Mouse (Mus musculus) heart, postnatal 14 days (tissue): ENCODE data around the gene Znrf1. TPM values are rescaled to one million over a fixed set of nuclear protein-coding genes. Genes with fewer than 3 reads are reported as not detected.

Source experiments
- DNase-seq, 2 experiments: peaks; one replicate each; pipeline ENCODE4 v3.0.0; 2021 to 2022
- intact Hi-C: fragments of 180-260 bp; cut with DNase I; formaldehyde crosslinking; loops from one replicate; pipeline ENCODE4 v1.15.1; 2025
- total RNA-seq, 2 experiments: library from RNA; stranded (reverse); gene quantifications; 2 replicates each; pipeline ENCODE4 v1.2.3; 2021

The Znrf1 gene
- total RNA-seq, 2 experiments from 2014 or later, result 62.6 to 72.6 TPM

DNA sequence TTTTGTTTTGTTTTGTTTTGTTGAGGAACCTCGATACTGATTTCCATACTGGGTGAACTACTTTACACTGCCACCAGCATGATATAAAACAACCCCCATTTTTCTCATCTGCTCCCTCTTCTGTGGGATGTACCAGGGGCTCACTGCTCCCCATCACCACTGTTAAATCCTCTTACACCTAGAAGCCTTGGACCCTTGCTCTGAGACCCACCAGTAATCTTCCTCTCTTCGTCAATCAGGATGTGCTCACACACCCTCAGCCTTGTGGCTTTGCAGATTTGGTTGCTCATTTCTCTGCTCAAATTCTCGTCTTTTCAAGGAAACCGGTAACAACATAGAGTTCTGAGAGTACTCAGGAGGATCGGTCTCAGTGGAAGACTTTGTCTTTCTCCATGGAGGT, 7.8 kb upstream of the Znrf1 start:
- DNase-seq, result no peak
- intact Hi-C loops, result no loop called here

DNA sequence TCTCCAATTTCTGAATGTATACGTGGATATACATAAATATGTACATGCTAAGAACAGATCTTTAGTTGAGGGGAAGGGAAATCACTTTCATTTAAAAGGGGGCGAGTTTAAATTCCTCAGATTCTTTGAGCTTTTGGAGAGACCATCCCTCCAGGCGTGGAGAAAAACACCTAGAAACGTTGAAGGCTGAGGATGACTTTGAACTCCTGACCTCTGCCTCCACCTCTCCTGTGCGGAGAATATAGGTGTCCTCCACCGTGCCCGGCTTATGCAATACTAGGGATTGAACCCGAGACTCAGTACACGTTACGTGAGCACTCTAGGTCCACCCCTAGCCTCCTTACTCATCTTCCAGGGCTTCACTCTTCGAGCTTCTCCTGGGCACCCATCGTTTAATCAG, 4.7 kb upstream of the Znrf1 start:
- intact Hi-C loops, result loop anchor here (10.0 kb wide), 1 partner anchor 186 kb away; no protein-coding TSS in a partner anchor
- DNase-seq, result no peak

DNA sequence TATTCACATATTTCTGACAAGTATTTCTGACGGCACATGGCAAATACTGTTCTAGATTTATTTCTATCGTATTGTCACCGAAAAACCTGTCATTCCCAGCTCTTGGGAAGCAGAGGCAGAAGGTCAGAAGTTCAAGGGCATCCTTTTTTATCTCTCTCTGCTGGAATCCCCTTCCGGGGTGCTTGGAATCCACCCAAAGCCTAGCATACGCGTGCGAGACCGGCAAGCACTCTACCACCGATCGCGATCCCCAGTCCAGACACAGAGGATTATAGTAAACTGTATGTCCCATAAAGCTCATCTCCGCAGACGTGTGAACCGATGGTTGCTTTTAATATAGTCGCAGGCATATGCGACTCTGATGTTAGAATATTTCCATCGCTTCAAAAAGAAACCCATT, 4.3 kb upstream of the Znrf1 start:
- no peak for DNase-seq
- intact Hi-C loops, result loop anchor here (10.0 kb wide), 1 partner anchor 187 kb away; no protein-coding TSS in a partner anchor

DNA sequence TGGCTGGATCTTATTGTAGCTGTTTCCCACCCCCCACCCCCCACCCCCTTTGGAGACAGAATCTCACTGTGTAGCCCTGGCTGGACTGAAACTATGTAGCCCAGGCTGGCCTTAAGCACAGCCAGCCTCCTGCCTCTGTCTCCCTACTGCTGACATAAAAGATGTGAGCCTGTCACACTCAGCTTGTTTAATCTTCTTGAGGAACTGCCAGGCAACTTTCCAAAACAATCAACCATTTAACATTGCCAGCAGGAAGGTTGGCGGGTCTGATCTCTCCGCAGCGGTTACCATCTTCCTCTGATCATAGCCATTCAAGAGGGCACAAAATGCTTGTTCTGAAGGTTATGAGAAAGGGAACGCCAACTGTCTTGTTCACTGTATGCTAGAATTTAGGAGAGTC, 2.4 kb upstream of the Znrf1 start:
- intact Hi-C loops, result loop anchor here (10.0 kb wide), 1 partner anchor 189 kb away; no protein-coding TSS in a partner anchor
- no peak for DNase-seq

DNA sequence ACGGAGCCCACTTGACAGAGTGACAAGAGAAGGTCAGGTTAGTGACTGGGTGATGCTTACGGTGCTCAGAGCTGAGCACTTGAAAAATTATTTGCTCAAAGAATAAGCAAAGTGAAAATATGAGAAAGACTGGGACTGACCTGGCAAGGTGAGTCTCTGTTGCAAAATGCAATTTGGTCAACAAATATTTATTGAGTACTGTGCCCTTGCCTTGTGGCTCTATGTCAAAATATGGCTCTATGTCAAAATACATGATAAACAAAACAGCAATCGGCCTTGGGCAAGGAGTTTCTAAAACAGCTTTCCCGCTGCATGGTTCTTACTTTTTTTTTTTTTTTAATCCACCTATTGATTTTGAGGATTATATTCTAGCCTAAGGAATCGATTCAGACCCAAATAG, 406 bp upstream of the Znrf1 start:
- DNase-seq, result no peak
- intact Hi-C loops, result loop anchor here (10.0 kb wide), 1 partner anchor 191 kb away; no protein-coding TSS in a partner anchor

DNA sequence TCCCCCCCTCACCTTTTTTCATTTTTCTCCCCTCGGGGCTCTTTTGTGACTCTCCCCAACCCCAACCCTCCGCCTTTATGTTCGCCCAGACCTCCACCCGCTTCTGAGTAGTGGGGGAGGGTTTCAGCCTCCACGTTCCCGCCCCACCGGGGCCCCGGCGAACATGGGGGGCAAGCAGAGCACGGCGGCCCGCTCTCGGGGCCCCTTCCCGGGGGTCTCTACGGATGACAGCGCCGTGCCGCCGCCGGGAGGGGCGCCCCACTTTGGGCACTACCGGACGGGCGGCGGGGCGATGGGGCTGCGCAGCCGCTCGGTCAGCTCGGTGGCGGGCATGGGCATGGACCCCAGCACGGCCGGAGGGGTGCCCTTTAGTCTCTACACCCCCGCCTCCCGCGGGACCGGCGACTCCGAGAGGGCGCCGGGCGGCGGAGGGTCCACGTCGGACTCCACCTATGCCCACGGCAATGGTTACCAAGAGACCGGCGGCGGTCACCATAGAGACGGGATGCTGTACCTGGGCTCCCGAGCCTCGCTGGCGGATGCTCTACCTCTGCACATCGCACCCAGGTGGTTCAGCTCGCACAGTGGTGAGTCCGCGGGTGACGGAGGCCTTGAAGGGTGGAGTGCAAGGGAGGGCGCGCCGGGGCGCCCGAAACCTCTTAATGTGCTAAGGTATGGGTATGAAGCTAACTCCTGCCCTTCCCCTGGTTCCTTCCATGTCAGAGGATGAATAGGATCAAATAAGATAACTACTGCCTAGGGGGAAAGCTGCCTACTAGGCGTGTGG, 1.3 kb downstream of the Znrf1 start:
- DNase-seq, result peak; percentile 51 to 54
- intact Hi-C loops, result loop anchor here (1.0 to 10.0 kb wide), 2 partner anchors 89 to 192 kb away; no protein-coding TSS in a partner anchor

DNA sequence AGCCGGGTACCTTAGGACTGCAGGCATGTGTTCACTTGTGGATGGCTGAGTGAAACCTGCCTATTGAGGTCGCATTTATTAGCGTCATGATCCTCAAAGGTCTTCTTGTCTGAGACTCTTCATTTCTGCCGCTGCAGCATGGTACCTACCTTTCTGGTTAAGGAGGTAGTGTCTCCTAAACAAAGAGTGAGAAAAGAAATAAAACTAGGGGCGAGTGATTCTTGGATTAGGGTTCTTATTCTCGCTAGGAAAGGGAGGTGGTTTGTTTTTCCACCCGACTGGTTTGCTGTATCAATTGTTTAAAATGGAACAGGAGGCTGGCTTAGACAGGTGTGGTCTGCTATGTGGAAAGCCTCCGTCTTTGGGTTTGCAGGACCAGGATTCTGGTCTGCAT, 1.9 kb downstream of the Znrf1 start:
- intact Hi-C loops, result loop anchor here (10.0 kb wide), 1 partner anchor 193 kb away; no protein-coding TSS in a partner anchor
- DNase-seq, result no peak

DNA sequence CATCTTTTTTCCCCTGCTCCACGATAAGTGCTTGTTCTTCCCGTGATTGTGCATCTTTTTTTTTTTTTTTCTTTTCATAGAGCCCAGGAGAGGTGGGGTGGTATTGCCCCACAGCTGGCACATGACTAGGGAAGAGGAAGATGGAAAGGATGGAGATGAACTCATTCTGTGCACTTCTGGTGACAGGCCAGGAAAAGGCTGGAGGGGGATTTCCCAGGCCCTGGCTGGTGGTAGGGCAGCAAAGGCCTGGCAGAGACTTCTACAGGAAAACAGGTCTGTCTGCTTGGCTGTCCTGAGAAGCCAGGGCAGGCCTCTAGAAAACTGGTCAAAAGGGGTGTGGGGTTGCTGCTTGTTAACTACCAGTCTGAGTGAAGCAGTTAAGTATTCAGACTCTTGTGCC, 2.3 kb downstream of the Znrf1 start:
- peak; percentile 29 to 47 for DNase-seq
- intact Hi-C loops, result loop anchor here (10.0 kb wide), 1 partner anchor 193 kb away; no protein-coding TSS in a partner anchor

DNA sequence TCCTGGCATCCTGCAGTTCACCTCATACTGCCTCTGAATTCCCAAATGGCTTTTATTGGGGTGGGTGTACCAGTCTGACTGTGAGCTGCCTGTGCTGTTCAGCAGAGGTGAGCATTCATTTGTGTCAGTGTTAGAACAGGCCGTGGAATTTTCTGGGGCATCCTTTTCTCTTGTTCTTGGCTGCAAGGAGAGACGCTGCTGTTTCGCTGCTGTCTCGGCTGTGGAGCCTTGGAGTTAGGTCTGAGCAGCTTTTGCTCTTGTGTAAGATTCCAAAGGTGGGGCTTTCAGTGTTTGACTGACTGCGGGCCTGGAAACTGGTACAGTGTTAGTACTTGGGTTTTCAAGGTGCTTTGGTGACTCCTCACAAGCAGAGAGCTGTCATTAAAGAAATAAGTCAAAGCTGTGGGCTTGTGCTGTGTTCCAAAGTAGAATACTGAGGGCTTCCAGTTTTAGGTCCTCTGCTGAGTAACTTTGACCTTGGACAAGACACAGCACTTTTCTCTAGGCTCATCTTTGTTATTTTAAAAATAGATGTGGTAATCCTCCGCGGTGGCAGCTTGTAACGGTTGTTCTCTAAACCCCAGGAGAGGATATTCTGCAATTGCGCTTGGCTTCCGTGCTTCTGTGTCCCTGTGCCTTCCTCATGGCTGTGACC, 3.7 kb downstream of the Znrf1 start:
- intact Hi-C loops, result loop anchor here (10.0 kb wide), 1 partner anchor 195 kb away; no protein-coding TSS in a partner anchor

DNA sequence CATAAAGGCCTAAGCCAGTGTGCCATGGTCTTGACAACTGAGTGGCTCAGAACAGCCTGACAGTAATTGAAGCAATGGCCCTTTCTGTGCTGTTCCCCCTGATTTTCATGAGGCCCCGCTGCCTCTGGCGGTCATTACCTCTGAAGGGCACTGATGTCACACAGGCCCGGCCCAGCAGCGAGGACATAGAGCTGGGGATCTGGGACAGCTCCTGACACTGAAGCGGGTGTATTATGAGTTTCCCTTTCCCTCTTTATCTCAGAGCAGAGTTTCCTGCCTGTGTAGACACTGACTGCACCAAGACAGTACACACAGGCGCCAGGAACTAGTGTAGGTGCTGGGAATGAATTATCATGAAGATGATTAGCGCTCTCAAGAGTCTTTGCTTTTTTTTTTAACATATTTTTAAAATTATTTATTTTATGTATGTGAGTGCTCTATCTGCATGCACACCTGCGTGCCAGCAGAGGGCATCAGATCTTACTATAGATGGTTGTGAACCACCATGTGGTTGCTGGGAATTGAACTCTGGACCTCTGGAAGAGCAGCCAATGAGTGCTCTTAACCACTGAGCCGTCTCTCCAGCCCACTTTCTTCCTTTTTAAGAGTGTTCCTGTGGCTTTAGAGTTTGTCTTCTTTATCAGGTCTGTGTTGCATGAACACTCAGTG, 7.9 kb downstream of the Znrf1 start:
- DNase-seq, result peak in 1 of 2 experiments; percentile 33

More for the DNA sequence above, 3.7 kb downstream of the Znrf1 start:
- DNase-seq, result peak in 1 of 2 experiments; percentile 36

DNA sequence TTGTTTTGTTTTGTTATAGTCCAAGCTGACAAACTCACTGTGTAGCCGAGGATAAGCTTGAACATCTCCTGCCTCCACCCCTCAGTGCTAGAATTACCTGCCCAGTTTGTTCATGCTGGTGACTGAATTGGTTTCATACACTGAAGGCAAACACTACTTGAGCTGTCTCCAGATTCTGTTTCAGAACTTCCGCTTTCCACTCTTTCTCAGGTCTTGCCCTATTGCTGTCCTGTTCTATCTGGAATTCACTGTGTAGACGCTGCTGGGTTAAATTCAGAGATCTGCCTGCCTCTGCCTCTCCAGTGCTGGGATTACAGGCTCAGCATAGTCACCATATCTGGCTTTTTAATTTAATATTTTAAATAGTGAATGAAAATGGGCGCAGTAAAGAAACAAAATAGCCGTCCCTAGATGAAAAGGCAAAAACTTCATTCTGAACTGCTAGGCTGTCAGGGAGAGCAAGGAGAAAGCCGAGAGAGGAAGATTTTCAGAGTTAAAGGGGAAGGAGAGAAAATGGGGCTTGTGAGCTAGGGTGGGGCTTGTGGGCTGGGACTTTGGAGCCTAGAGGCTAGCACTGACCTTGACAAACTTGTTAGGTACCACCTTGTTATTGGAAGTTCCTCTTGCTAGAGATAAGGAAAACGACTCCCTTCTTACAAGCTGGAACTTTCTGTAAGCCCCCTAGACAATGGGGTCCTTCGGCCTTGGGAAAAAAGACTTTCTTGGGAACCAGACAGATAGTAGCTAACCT, 9.7 kb downstream of the Znrf1 start:
- intact Hi-C loops, result no loop called here
- no peak for DNase-seq

More for the DNA sequence above, 7.9 kb downstream of the Znrf1 start:
- intact Hi-C loops, result no loop called here

DNA sequence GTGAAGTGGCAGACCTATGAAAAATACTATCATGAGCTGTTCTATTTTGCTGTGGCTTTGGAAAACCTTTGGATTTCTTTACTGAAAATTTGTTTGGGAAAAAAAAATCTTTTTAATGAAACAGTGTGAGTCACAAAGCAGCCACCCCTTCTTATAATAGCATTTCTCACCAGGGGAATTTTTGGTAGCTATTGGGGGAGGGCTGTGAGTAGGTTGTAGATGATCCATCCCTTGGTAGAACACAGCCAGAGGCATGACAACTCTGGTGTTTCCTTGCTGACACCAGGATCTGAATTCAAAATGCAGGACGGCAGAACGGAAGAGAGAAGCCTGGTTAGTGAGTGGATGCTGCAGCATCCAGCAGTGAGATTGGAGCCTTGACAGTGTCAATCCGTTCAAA, 11.2 kb downstream of the Znrf1 start:
- no peak for DNase-seq
- intact Hi-C loops, result no loop called here

DNA sequence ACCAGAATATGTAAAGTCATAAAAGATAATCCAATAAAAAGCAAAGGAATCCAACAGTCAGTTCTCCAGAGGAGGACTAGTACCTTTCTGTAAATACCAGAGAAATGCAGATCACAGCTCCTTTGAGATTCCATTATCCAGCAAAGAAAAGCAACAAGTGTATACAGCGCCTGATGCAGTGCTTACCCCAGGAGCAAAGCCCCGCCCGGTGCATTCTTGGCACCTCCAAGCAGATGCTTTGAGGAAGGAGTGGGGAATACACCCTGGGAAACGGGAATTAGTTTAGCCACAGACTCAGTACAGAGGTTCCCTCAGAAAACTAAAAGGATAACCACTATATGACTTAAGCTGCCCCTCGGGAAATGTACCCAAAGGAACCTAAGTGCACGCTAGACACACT, 12.3 kb downstream of the Znrf1 start:
- DNase-seq, result no peak
- intact Hi-C loops, result no loop called here

DNA sequence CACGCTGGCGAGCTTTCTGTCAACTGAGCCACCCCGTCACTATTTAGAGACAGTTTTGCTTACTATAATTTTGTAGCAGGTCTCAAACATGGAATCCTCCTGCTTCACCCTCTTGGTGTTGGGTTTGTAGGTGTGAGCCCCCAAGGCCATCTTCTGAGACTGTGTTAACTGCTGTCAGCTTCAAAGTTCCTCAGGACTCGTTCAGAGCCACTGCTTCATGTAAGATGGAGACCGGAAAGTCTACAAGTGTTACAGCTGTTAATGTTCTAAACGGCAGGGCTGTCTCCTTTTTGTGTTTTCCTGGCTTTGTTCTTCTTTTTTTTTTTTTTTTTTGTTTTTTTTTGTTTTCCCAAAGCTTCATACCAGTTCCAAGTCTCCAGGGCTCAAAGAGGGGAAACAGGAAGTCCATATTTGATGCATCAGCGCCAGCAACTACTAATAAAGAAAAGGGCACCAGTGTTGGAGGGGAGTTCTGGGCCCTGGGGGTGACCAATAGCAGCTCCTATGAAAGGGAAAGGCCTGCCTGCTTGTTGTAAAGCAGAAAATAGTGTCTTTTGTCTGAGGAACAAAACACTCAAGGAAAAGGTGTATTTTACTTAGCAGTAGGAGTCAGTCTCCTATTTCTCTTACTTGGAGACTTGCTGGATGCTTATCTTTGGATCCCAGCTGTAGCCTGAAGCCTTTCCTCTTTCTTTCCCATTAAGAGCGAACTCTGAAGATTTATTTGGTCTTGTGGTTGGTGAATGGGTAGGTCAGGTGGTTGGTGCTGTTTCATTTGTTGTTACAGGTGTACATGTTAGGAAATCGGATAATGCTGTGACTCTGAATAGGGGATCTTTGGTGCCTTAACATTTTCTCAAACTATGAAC, 14.3 kb downstream of the Znrf1 start:
- no peak for DNase-seq
- intact Hi-C loops, result no loop called here

DNA sequence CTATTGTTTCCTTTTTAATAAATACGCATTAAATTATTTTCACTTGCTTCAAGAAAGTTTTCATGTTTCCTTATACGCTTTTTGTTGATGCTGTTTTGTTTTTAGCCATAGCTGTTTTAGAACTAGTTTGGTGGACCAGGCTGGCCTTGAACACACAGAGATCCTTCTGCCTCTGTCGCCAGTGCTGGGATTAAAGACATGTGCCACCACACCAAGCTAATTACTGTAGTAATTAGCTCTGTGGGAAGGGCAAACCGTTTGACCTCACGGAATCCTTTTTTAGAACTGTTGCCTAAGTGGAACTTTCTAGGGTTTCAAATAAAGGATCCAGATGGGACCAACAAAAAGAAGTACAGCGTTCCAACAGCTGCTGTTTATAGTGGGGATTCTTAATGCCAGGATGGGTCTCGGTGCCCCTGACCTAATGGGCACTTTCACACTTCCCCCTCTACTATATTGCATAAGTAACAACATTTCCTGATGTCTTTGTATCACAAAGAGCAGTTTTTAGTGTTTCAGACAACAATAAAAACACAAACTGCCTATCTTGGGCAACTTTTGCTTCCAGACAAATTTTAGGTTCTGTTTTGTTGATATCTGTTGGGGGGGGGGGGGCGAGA, 15.7 kb downstream of the Znrf1 start:
- no peak for DNase-seq
- intact Hi-C loops, result no loop called here

DNA sequence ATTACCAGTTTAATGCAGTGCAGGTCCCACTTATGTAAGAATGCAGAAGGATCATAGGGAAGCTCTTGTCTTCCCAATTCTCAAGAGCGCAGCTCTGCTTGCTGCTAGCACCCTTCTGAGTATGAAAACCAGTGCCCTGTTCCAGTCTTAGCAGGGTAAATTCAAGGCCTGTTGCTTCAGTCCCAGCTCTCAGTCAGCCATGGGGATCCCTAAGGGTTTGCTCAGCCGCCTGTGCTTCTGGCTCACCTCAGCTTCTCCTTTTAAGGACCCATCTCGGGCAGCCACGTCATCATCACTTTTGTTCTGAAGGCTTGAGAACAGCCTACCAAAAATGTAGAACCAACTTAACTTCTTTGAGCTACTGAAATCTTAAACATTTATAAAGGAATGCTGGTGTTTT, 25.9 kb downstream of the Znrf1 start:
- DNase-seq, result no peak
- intact Hi-C loops, result loop anchor here (5.0 kb wide), 1 partner anchor 35 kb away; no protein-coding TSS in a partner anchor

DNA sequence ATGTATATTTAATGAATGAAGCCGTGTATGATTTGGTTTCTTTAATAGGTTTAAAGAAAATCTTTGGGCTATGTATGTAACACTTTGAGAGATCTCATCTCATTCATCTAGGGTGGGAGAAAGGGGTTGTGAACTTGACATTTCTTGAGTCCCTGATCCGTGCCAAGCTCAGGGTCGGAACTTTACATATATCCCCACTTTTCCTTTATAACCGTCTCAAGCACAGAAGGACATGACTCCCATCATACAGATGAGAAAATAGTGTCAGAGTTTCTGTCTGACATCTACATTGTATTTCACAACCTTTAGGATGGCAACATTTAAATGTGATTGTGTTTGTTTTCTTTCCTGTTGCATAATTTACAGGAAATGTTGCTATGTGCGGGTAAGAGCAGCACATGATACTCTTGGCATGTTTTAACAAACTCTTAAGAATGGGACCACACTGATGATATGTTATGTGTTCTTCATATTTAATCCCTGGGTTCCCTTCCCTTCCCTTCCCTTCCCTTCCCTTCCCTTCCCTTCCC, 26.4 kb downstream of the Znrf1 start:
- no peak for DNase-seq
- intact Hi-C loops, result loop anchor here (5.0 kb wide), 1 partner anchor 35 kb away; no protein-coding TSS in a partner anchor

DNA sequence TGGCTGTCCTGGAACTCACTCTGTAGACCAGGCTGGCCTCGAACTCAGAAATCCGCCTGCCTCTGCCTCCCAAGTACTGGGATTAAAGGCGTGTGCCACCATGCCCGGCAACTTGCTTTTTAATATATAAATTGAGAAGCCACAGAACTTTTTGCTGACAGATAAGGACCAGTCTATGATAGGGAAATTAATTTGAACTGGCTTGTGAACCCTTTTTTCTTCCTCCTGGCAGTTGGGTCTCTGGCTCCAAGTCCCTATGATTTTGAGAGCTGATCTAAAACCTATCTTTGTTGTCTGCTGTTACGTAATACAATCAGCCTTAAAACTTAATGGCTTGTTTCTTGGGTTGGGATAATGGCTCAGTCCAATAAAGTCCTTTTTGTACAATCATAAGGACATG, 27.2 kb downstream of the Znrf1 start:
- no peak for DNase-seq
- intact Hi-C loops, result loop anchor here (5.0 kb wide), 1 partner anchor 34 kb away; no protein-coding TSS in a partner anchor
